Mouse (Mus musculus) heart, embryonic 11.5 days (tissue): ENCODE results near the gene Chad. TPM values are rescaled to one million over a fixed set of nuclear protein-coding genes. Genes with fewer than 3 reads are reported as not detected.

Source experiments
- ATAC-seq: fragments of 200-750 bp; cut with Nextera tagmentation; replicated peaks from 2 replicates; pipeline ENCODE4 v1.8.0; 2017; ENCODE audit warnings: moderate library complexity; ENCODE audit not compliant: insufficient number of reproducible peaks, low FRiP score, low TSS enrichment
- H3K27ac ChIP-seq: fragments of 300-500 bp; sonication (generic); 2 replicates; pipeline ENCODE4 v1.5.1; 2014; ENCODE audit warnings: mild to moderate bottlenecking, low read depth, low read length
- H3K27me3 ChIP-seq: fragments of 300-500 bp; sonication (generic); 2 replicates; pipeline ENCODE4 v1.6.1; 2014; ENCODE audit warnings: mild to moderate bottlenecking, low read length, mixed read lengths; ENCODE audit not compliant: control insufficient read depth, insufficient read depth
- H3K36me3 ChIP-seq: fragments of 300-500 bp; sonication (generic); 2 replicates; pipeline ENCODE4 v1.6.1; 2014; ENCODE audit warnings: mild to moderate bottlenecking, low read length, moderate library complexity, mixed read lengths; ENCODE audit not compliant: control insufficient read depth, insufficient read depth
- H3K4me1 ChIP-seq: fragments of 300-500 bp; sonication (generic); 2 replicates; pipeline ENCODE4 v1.6.1; 2014; ENCODE audit warnings: low read length; ENCODE audit not compliant: control insufficient read depth, insufficient read depth
- H3K4me2 ChIP-seq: fragments of 300-500 bp; sonication (generic); 2 replicates; pipeline ENCODE4 v1.6.1; 2014; ENCODE audit warnings: mild to moderate bottlenecking, moderate library complexity
- H3K4me3 ChIP-seq: fragments of 300-500 bp; sonication (generic); 2 replicates; pipeline ENCODE4 v1.5.1; 2014; ENCODE audit warnings: low read depth, low read length
- H3K9ac ChIP-seq: fragments of 300-500 bp; sonication (generic); 2 replicates; pipeline ENCODE4 v1.6.1; 2014; ENCODE audit warnings: mild to moderate bottlenecking, low read depth, low read length, moderate library complexity
- H3K9me3 ChIP-seq: fragments of 300-500 bp; sonication (generic); replicated peaks from 2 replicates; pipeline ENCODE4 v1.6.1; 2016; ENCODE audit warnings: low read length; ENCODE audit not compliant: control insufficient read depth
- WGBS: fragments of 180-500 bp; shearing (Covaris S2); extraction: QIAGEN DNeasy Blood & Tissue Kit; methylation state at CpG from one replicate; pipeline ENCODE4 v1.1.7; 2014; ENCODE audit not compliant: insufficient replicate concordance; 5-methylcytosine and 5-hydroxymethylcytosine counted together
- polyA plus RNA-seq: library from polyadenylated mRNA; unstranded; fragments of >200 nt; fragmentation: Nextera tagmentation; extraction: Ambion mirVana; gene quantifications from 2 replicates; pipeline ENCODE4 v1.2.1, GENCODE M21; 2014

The Chad gene
- polyA plus RNA-seq, 1 experiment from 2014 or later = not detected

DNA sequence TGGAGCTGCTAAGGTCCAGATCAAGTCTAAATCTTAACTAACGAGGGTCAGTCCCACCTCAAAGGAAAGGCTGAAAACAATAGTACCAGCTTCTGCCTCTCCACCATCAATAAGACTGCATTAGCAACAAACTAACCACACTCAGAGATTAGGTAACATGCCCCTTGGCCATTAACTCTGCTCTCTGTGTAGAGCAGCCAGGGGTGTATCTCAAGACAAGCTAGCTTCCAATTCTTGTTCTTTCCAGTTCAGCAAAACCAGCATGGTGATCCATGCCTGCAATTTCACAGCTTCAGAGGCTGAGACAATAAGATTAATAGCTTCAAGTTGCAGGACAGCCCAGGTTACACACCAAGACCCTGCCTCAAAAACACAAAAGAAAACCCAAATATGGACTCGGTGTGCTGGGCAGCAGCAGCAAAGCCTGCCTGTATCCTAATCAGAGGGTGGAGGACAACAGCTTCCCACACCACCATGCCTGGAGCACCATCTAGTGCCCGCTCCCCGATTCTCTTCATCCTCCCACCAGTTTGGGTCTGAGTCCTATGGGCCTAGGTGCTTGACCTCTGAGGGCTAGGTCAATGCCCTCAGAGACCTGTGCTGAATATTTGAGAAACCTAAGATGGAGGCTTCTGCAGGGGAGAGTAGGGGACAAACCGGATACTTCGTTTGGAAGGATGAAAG lies 33.7 kb downstream of the Chad start:
- no peaks in the 10 kb centered on the region for H3K27me3 ChIP-seq
- H3K4me1 ChIP-seq = peaks cover 9% of the 10 kb centered on the region; the same call in 1 of the 2 replicates
- H3K4me3 ChIP-seq = no peak overlapping the region
- no peaks in the 10 kb centered on the region for H3K9me3 ChIP-seq
- no peak overlapping the region for H3K27ac ChIP-seq
- H3K4me2 ChIP-seq = no peak overlapping the region
- H3K36me3 ChIP-seq = no peaks in the 10 kb centered on the region
- no peak overlapping the region for H3K9ac ChIP-seq
- ATAC-seq = no peak
- 74% methylated on average over 6 of the region's 6 CpGs for WGBS

DNA sequence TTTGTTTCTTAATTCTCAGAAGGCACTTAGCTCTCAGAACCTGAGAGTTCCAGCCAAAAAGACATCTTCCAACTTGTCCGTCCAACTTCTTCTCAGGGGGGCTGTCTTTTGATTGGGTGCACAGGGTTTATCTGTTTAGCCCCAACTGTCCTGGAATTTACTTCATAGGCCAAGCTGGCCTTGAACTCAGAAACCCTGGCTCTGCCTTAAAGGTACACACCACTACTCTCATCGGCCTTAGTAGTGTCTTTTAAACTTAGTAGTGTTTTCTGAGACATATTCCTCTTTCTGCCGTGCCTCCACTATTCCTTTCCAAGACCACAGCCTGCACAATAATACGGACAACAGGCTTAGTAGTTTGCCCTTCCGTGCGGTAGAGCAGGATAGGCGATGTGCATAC lies 35.6 kb downstream of the Chad start:
- H3K4me2 ChIP-seq = no peak overlapping the region
- H3K4me3 ChIP-seq = no peak overlapping the region
- H3K36me3 ChIP-seq = no peaks in the 10 kb centered on the region
- ATAC-seq = no peak
- WGBS = 79% methylated on average over 7 of the region's 7 CpGs
- H3K27ac ChIP-seq = no peak overlapping the region
- no peaks in the 10 kb centered on the region for H3K9me3 ChIP-seq
- H3K9ac ChIP-seq = no peak overlapping the region
- no peaks in the 10 kb centered on the region for H3K27me3 ChIP-seq
- peaks cover 9% of the 10 kb centered on the region; the same call in 1 of the 2 replicates for H3K4me1 ChIP-seq

DNA sequence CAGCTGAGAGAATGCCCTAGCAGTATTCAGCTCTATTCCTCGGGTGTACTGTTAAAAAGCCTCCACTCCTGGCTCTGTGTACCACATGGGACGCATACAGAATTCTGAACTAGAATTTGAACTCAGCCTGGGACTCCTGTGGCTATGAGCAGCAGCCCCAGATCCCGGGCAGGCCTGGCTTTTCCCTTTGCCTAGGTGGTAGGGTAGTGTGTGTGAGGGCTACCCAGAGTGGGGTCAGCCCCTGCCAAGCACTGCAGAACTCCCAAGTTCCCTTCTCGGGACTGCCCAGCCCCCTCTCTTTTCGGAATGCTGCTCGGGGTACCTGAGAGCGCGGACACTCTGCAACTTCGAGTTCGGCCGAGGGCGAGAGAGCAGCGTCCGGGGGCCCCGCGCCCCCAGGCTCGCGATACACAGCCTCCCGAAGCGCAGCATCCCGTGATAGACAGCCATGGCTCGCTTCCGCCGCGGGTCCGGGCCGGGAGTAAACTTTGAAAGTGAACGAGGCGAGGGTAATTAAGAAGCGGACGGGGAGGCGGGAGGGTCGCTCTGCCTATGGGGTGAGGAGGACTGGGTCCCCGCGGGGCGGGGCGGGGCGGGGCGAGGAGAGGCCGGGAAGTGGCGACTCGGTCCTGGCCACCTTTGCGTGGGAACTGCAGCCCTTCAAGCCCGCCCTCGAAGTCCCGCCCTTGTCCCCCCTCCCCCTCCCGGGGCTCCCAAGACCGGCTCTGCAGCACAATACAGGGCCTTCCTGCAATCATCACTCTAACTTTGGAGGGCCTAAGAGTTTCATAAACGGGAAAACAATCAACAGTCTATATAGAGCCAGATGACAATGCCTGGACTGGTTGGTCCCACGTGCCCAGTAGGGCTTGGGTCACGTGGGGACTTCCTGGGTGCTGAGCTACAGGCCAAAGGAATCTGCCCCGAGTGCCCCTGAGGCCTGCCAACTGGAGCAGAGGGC lies 36.8 kb downstream of the Chad start, which contains the start of gene Acsf2:
Gene Acsf2, minus strand, starts transcription at position 551 of the 961 bp plus-strand sequence.
- Histone ChIP-seq H3K4me2 (peak within 1 kb of the TSS; percentile 73), H3K9me3 (no peaks in the 10 kb centered on the region), H3K4me1 (peaks cover 9% of the 10 kb centered on the region; the same call in 1 of the 2 replicates), H3K36me3 (no peaks in the 10 kb centered on the region), H3K4me3 (peak within 1 kb of the TSS; percentile 54), H3K27ac (no peak within 1 kb of the TSS), H3K27me3 (no peaks in the 10 kb centered on the region), H3K9ac (peak within 1 kb of the TSS; percentile 80)
- ATAC-seq = peak; percentile 84
- under 1% methylated on average over 51 of the region's 52 CpGs for WGBS

DNA sequence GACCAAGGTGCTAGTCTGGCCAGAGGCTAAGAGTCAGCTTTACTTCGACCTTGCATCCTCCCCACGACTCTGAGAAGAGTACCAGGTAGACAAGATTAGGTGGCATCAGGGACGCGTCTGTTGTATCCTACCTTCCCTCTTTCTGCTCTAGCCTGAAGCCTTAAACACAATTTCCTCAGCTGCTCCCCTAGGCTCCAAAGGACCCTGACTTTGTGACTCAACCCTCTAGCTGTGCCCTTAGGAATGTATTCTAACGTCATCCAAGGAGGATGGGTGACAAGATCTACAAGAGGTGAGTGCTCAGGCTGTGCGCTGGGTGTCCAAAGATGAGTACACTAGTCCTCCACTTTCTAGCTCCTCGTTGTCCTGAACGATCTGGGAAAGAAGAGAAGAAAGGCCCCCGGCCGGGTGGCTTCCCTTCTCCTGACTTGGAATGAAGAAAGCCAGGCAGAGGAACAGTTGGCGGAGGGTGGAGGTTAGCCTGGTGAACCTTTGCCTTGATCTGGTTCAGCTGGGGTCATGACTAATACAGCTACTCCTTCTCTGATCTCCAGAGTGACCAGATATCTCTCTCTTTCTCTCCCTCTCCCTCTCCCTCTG lies 37.6 kb downstream of the Chad start:
- H3K36me3 ChIP-seq = no peaks in the 10 kb centered on the region
- H3K4me3 ChIP-seq = peak overlapping the region; percentile 54
- H3K27ac ChIP-seq = no peak overlapping the region
- H3K27me3 ChIP-seq = no peaks in the 10 kb centered on the region
- 58% methylated on average over 11 of the region's 11 CpGs for WGBS
- H3K4me1 ChIP-seq = peaks cover 9% of the 10 kb centered on the region; the same call in 1 of the 2 replicates
- peak overlapping the region; percentile 73 for H3K4me2 ChIP-seq
- H3K9ac ChIP-seq = peak overlapping the region; percentile 80; the same call in 1 of the 2 replicates
- no peaks in the 10 kb centered on the region for H3K9me3 ChIP-seq
- ATAC-seq = no peak

DNA sequence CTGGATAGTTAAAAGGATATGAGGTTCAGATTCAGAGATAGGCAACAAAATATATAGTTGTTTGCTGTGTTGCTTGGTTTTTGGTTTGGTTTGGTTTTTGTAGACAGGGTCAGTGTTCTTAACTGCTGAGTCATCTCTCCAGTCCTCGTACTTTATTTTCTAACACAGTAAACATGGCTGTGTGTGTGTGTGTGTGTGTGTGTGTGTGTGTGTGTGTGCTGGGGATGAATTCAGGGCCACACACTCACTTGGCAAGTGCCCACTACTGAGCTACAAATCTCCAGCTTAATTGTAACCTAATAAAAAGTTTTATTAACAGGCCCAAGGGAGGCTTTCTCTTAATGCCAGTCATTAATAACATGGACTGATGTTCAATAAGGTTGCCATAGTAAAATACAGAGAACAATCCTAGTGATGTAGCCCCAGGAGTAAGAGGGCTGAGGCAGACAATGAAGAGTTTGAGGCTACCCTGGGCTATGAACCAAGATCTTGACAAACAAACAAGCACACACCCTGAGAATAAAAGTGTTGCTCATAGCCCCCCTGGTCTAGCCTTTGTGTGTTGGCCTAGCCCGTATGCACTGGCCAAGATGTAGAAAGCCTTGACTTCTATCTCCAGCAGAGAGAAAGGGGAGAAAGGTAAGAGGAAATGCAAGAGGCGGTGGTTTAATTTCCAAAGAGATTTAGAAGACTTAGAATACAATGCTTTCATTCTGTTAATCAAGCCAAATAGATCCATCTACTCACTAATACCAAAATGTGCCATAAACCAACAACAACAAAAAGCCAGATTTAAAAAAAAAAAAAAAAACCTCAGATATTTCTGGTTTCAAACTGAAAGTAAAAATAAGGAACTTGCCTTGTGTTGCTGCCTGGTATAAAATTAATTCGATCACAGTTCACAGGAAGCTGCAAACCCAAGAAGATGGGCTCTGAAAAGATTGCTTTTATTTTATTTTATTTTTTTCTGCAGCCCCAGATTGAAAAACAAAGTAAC lies 46.2 kb downstream of the Chad start:
- Histone ChIP-seq H3K4me3 (no peak overlapping the region), H3K4me2 (no peak overlapping the region), H3K27me3 (no peaks in the 10 kb centered on the region), H3K36me3 (no peaks in the 10 kb centered on the region), H3K4me1 (no peaks in the 10 kb centered on the region), H3K9ac (no peak overlapping the region), H3K9me3 (no peaks in the 10 kb centered on the region), H3K27ac (no peak overlapping the region)
- ATAC-seq = no peak
- 67% methylated on average over 4 of the region's 4 CpGs for WGBS

DNA sequence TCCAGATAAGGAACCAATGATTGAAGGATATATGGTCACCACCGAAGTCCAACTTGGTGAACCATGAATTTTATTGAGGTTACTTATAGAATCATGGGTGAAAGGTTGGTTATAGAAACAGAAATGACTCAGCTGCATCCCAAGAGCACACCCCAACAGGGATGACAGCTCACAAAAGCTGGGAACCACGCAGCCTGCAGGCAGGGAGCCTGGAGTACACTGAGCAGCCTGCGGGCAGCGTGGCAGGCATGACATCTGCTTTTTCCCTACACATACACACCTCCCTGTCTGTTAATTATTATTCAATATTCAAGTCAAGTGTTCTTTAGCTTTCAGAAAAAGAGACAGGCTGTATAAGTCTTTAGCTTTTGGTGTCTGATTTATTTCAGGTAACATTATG lies 49.8 kb downstream of the Chad start:
- no peaks in the 10 kb centered on the region for H3K9me3 ChIP-seq
- H3K36me3 ChIP-seq = no peaks in the 10 kb centered on the region
- 75% methylated on average over 4 of the region's 4 CpGs for WGBS
- H3K4me1 ChIP-seq = no peaks in the 10 kb centered on the region
- H3K27me3 ChIP-seq = no peaks in the 10 kb centered on the region
- H3K9ac ChIP-seq = no peak overlapping the region
- H3K27ac ChIP-seq = no peak overlapping the region
- H3K4me2 ChIP-seq = no peak overlapping the region
- ATAC-seq = no peak
- no peak overlapping the region for H3K4me3 ChIP-seq

DNA sequence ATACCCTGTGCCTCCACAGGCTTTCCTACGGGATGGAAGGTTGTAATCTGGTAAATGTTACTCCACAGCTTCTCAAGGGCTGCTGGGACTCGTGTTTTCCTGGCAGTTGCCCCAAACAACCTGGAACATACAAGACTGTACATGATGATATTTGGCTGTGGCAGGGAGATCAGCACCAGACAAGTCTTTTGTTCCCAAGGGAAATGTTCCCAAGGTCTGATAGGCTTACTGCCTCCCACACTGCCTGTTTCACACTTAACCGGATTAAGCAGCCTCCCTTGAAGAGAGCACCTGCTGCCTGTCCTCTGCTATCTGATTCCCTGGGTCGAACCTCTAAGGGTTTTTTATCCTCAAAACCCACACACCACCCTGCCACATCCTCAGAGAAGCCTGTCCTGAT lies 50.6 kb downstream of the Chad start:
- 14% methylated on average over 4 of the region's 4 CpGs for WGBS
- Histone ChIP-seq H3K9me3 (no peaks in the 10 kb centered on the region), H3K4me1 (no peaks in the 10 kb centered on the region), H3K9ac (no peak overlapping the region), H3K36me3 (no peaks in the 10 kb centered on the region), H3K4me2 (no peak overlapping the region), H3K27me3 (no peaks in the 10 kb centered on the region), H3K4me3 (no peak overlapping the region), H3K27ac (no peak overlapping the region)
- ATAC-seq = no peak
